Mouse (Mus musculus): ENCODE data around the gene AU040320. TPM values are rescaled to one million over a fixed set of nuclear protein-coding genes. Genes with fewer than 3 reads are reported as not detected.

The AU040320 gene
- total and polyA plus RNA-seq, 3 experiments = 3.0 to 17.0 (median 15.2) TPM

- peaks cover 0 to 10% of the 10 kb centered on the region in 2 experiments; a peak in 2 of 4 replicates for H3K4me1 ChIP-seq (ENCODE audit: control insufficient read depth in 1 of 2, insufficient read depth in 2 of 2)
- H3K36me3 ChIP-seq (replicated peaks in 1 of 2; ENCODE audit: control insufficient read depth in 1 of 2, insufficient read depth in 1 of 2, low read length in 1 of 2) = peaks cover 41 to 55% of the 10 kb centered on the region in 2 experiments
- no peak for TF ChIP-seq UBTF (IDR thresholded peaks at IDR 0.05; ENCODE audit: low read depth, low read length)
- TF ChIP-seq JUN (IDR thresholded peaks at IDR 0.05; ENCODE audit: insufficient read depth, low read depth, low read length) = no peak
- no peak for TF ChIP-seq POLR2A (IDR thresholded peaks at IDR 0.05; ENCODE audit: low read depth, low read length)
- TF ChIP-seq CHD1 (IDR thresholded peaks at IDR 0.05; ENCODE audit: low read depth, low read length) = no peak
- no peak for TF ChIP-seq RAD21 (IDR thresholded peaks at IDR 0.05; ENCODE audit: low read depth, low read length)
- no peak for TF ChIP-seq TCF12 (IDR thresholded peaks at IDR 0.05; ENCODE audit: low read depth, low read length)
- TF ChIP-seq SIN3A (IDR thresholded peaks at IDR 0.05; ENCODE audit: low read length) = no peak
- TF ChIP-seq MAX (IDR thresholded peaks at IDR 0.05; ENCODE audit: low read length) = no peak
- no peak for DNase-seq (ENCODE audit: extremely low read depth)
- H3K27ac ChIP-seq (ENCODE audit: insufficient read depth, low read depth) = no peak overlapping the region
- in situ Hi-C loops (cut with MboI; ENCODE audit: low pct_ligation_motif_present, low pct_unique_long_range_greater_than_20kb, low sequenced_read_pairs) (no loop called here), dilution Hi-C loops (cut with MboI; ENCODE audit: extremely low pct_ligation_motif_present, extremely low pct_unique_long_range_greater_than_20kb, low sequenced_read_pairs) (no loop called here)
- no peak overlapping the region for H3K4me3 ChIP-seq (replicated peaks in 1 of 3; ENCODE audit: low read depth in 2 of 3, low read length in 2 of 3, poor library complexity in 1 of 3)
- no peaks in the 10 kb centered on the region for H3K9me3 ChIP-seq (replicated peaks; ENCODE audit: low read length)
- no peaks in the 10 kb centered on the region for H3K79me2 ChIP-seq (replicated peaks; ENCODE audit: control insufficient read depth, extremely low read depth, insufficient read depth, poor library complexity, severe bottlenecking)
- no peak overlapping the region for H3K9ac ChIP-seq (ENCODE audit: insufficient read depth, low read depth)
- no peak overlapping the region for H3K4me2 ChIP-seq (ENCODE audit: insufficient read depth, low read depth, poor library complexity, severe bottlenecking)
- H3K27me3 ChIP-seq (replicated peaks) = no peaks in the 10 kb centered on the region
These were observed 9.6 kb upstream of the AU040320 start for GRCm38 (mm10) chr4:126743713-126744112.

DNA sequence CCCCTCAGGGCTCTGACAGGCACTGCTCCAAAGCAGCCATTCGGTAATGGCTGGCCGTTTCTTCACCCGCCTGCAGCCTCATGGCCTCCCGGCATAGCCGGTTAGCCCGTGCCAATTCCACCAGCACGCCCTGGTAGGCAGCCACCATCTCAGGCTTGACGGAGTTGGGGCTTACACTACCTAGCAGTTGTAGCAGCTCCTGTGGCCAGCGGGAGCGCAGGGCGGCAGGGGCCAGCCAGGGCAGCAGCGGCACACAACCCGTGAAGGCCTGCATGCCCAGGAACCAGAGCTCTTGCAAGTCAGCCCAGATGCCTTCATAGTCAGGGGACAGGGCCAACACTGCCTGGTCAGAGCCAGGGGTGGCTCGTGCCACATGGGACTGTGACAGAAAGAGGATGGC is 8.5 kb upstream of the AU040320 start:
- H3K9me3 ChIP-seq (replicated peaks; ENCODE audit: low read length) = no peaks in the 10 kb centered on the region
- TF ChIP-seq MXI1 (IDR thresholded peaks at IDR 0.05; ENCODE audit: low read depth, low read length) = no peak
- TF ChIP-seq E2F4 (IDR thresholded peaks at IDR 0.05; ENCODE audit: insufficient replicate concordance, low read depth, low read length) = no peak
- TF ChIP-seq JUN (IDR thresholded peaks at IDR 0.05; ENCODE audit: insufficient read depth, low read depth, low read length) = no peak
- no peak for TF ChIP-seq NRF1 (IDR thresholded peaks at IDR 0.05; ENCODE audit: low read depth, low read length)
- no peak for TF ChIP-seq POLR2AphosphoS2 (IDR thresholded peaks at IDR 0.05; ENCODE audit: low read depth, low read length)
- TF ChIP-seq GABPA (IDR thresholded peaks at IDR 0.05; ENCODE audit: insufficient replicate concordance, low read depth, low read length) = no peak
- TF ChIP-seq CHD1 (IDR thresholded peaks at IDR 0.05; ENCODE audit: low read depth, low read length) = no peak
- TF ChIP-seq BHLHE40 (IDR thresholded peaks at IDR 0.05; ENCODE audit: low read depth, low read length) = no peak
- TF ChIP-seq RAD21 (IDR thresholded peaks at IDR 0.05; ENCODE audit: low read depth, low read length) = no peak
- no peak for TF ChIP-seq ELF1 (IDR thresholded peaks at IDR 0.05; ENCODE audit: low read depth, low read length)
- no peak for TF ChIP-seq MAFK (IDR thresholded peaks at IDR 0.05; ENCODE audit: insufficient replicate concordance, low read length)
- no peak for TF ChIP-seq SMC3 (IDR thresholded peaks at IDR 0.05; ENCODE audit: low read depth, low read length)
- no peak for TF ChIP-seq RCOR1 (conservative IDR thresholded peaks at IDR 0.05; ENCODE audit: low read depth, low read length)
- no peak for TF ChIP-seq JUND (conservative IDR thresholded peaks at IDR 0.05; ENCODE audit: low read depth, low read length)
- TF ChIP-seq MAX (IDR thresholded peaks at IDR 0.05; ENCODE audit: low read length) = no peak
- no peak overlapping the region for H3K9ac ChIP-seq (ENCODE audit: insufficient read depth, low read depth)
- H3K4me2 ChIP-seq (ENCODE audit: insufficient read depth, low read depth, poor library complexity, severe bottlenecking) = no peak overlapping the region
- no peak overlapping the region for H3K4me3 ChIP-seq (replicated peaks in 1 of 3; ENCODE audit: low read depth in 2 of 3, low read length in 2 of 3, poor library complexity in 1 of 3)
- H3K27me3 ChIP-seq (replicated peaks) = no peaks in the 10 kb centered on the region
- in situ Hi-C loops (cut with MboI; ENCODE audit: low pct_ligation_motif_present, low pct_unique_long_range_greater_than_20kb, low sequenced_read_pairs) (loop anchor here (5.0 kb wide), 2 partner anchors 97 to 138 kb away; partner anchors contain the start of gene 5730409E04Rik), dilution Hi-C loops (cut with MboI; ENCODE audit: extremely low pct_ligation_motif_present, extremely low pct_unique_long_range_greater_than_20kb, low sequenced_read_pairs) (no loop called here)
- H3K27ac ChIP-seq (ENCODE audit: insufficient read depth, low read depth) = no peak overlapping the region
- H3K36me3 ChIP-seq (replicated peaks in 1 of 2; ENCODE audit: control insufficient read depth in 1 of 2, insufficient read depth in 1 of 2, low read length in 1 of 2) = peaks cover 49 to 66% of the 10 kb centered on the region in 2 experiments
- H3K79me2 ChIP-seq (replicated peaks; ENCODE audit: control insufficient read depth, extremely low read depth, insufficient read depth, poor library complexity, severe bottlenecking) = no peaks in the 10 kb centered on the region
- DNase-seq (ENCODE audit: extremely low read depth) = no peak
- peaks cover 5 to 21% of the 10 kb centered on the region in 2 experiments for H3K4me1 ChIP-seq (ENCODE audit: control insufficient read depth in 1 of 2, insufficient read depth in 2 of 2)
